Mouse (Mus musculus) kidney, adult 2 months (tissue): ENCODE data around the gene Gm20683.

Experiments
- CTCF ChIP-seq: fragments of 200-500 bp; conservative IDR thresholded peaks from 2 replicates; pipeline ENCODE4 v1.5.1; 2011; ENCODE audit warnings: low read depth, mild to moderate bottlenecking, control low read depth, low read length, moderate library complexity, mixed read lengths; ENCODE audit not compliant: insufficient read depth, insufficient read length
- POLR2A ChIP-seq: fragments of 200-500 bp; IDR thresholded peaks from one replicate; pipeline ENCODE4 v1.6.1; 2011; ENCODE audit warnings: low read depth, low read length, control low read depth

DNA sequence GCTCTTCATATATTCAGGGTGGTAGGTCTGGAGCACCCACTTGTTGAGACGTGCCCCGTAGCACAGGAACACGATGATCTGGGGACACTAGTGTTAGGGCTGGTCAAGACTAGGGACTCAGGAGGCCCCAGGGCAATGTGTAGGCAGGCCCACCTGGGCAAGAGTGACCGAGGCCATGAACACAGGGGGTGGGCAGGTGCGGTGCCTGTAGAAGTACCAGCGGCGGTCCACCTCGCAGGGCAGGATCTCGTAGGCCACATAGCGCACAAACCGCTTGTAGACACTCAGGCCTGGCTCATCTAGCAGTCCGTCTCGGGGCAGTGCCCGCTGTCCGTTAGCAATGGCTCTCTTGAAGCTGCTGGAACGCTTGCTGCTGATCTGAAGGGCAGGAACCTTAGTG is 5.7 kb downstream of the Gm20683 start:
- TF ChIP-seq CTCF: no peak
- TF ChIP-seq POLR2A: no peak
